Mouse (Mus musculus) brain, adult 10 weeks (tissue): ENCODE results near the gene Cldn17. TPM values are rescaled to one million over a fixed set of nuclear protein-coding genes. Genes with fewer than 3 reads are reported as not detected.

Experiments used
- polyA plus RNA-seq: library from polyadenylated mRNA; stranded (reverse); fragments of 350-450 nt; fragmentation: Illumina TruSeq; extraction: RNeasy Lipid Tissue Mini Kit (QIAGEN cat#74804); gene quantifications from one replicate; pipeline ENCODE4 v1.2.3, GENCODE M21; 2015; ENCODE audit warnings: low read depth, low replicate concordance

The Cldn17 gene
- polyA plus RNA-seq = not detected

GRCm38 (mm10) chr16:88506878-88507277 lies at the start of gene Cldn17:
Gene Cldn17 (minus strand): TSS chr16:88506978.

Other genes with a start within 250 kb of the Cldn17 start
- 6.8 TPM for gene Grik1, start 216.7 kb downstream of the Cldn17 start, polyA plus RNA-seq
- not detected for gene Cldn8, start 56.2 kb upstream of the Cldn17 start, polyA plus RNA-seq
- not detected for gene Krtap24-1, start 105.3 kb upstream of the Cldn17 start, polyA plus RNA-seq
- not detected for gene 2310079G19Rik, start 120.7 kb upstream of the Cldn17 start, polyA plus RNA-seq
- gene Krtap26-1, start 140.8 kb upstream of the Cldn17 start, polyA plus RNA-seq = not detected
- gene Krtap27-1, start 164.7 kb upstream of the Cldn17 start, polyA plus RNA-seq = not detected
- not detected for gene 2310061N02Rik, start 201.0 kb upstream of the Cldn17 start, polyA plus RNA-seq
- not detected for gene Krtap13-1, start 221.9 kb upstream of the Cldn17 start, polyA plus RNA-seq
- not detected for gene Krtap13, start 244.7 kb upstream of the Cldn17 start, polyA plus RNA-seq